Mouse (Mus musculus): ENCODE measurements around the gene Susd5. TPM values are rescaled to one million over a fixed set of nuclear protein-coding genes. Genes with fewer than 3 reads are reported as not detected.
A peak's percentile ranks its signal among the peaks of the same experiment; 100 is the strongest.

The Susd5 gene
- polyA plus RNA-seq, 1 experiment from 2014 or later = 0.90 TPM

- 60% methylated on average over 9 of the region's 9 CpGs for WGBS
- Histone ChIP-seq H3K36me3 (ENCODE audit: control insufficient read depth, insufficient read depth, low read length) (no peaks in the 10 kb centered on the region), H3K4me2 (replicated peaks; ENCODE audit: low read depth, low read length) (no peak overlapping the region), H3K4me1 (replicated peaks; ENCODE audit: control insufficient read depth, insufficient read depth, low read length) (no peaks in the 10 kb centered on the region), H3K4me3 (ENCODE audit: low read depth, low read length) (no peak overlapping the region), H3K9ac (ENCODE audit: low read depth, low read length) (no peak overlapping the region), H3K27me3 (ENCODE audit: control insufficient read depth, insufficient read depth, low read length) (no peaks in the 10 kb centered on the region), H3K9me3 (ENCODE audit: control insufficient read depth, low read length) (no peaks in the 10 kb centered on the region), H3K27ac (ENCODE audit: low read depth, low read length) (no peak overlapping the region)
- ATAC-seq (ENCODE audit: low FRiP score) (no peak), DNase-seq (ENCODE audit: low spot score) (no peak)
These were observed 31.8 kb upstream of the Susd5 start for GRCm38 (mm10) chr9:114025182-114025581.

GRCm38 (mm10) chr9:114025846-114026245, 31.1 kb upstream of the Susd5 start:
- ATAC-seq (ENCODE audit: low FRiP score) = no peak
- no peaks in the 10 kb centered on the region for H3K4me1 ChIP-seq (replicated peaks; ENCODE audit: control insufficient read depth, insufficient read depth, low read length)
- DNase-seq (ENCODE audit: low spot score) = peak; percentile 33
- no peaks in the 10 kb centered on the region for H3K36me3 ChIP-seq (ENCODE audit: control insufficient read depth, insufficient read depth, low read length)
- peak overlapping the region; percentile 56 for H3K4me3 ChIP-seq (ENCODE audit: low read depth, low read length)
- WGBS = 25% methylated on average over 8 of the region's 8 CpGs
- H3K27ac ChIP-seq (ENCODE audit: low read depth, low read length) = no peak overlapping the region
- H3K27me3 ChIP-seq (ENCODE audit: control insufficient read depth, insufficient read depth, low read length) = no peaks in the 10 kb centered on the region
- peak overlapping the region; percentile 59 for H3K4me2 ChIP-seq (replicated peaks; ENCODE audit: low read depth, low read length)
- H3K9ac ChIP-seq (ENCODE audit: low read depth, low read length) = peak overlapping the region; percentile 69
- no peaks in the 10 kb centered on the region for H3K9me3 ChIP-seq (ENCODE audit: control insufficient read depth, low read length)

- H3K4me2 ChIP-seq (replicated peaks; ENCODE audit: low read depth, low read length) = peak overlapping the region; percentile 59
- peak; percentile 93 for DNase-seq (ENCODE audit: low spot score)
- H3K9ac ChIP-seq (ENCODE audit: low read depth, low read length) = peak overlapping the region; percentile 69
- no peaks in the 10 kb centered on the region for H3K36me3 ChIP-seq (ENCODE audit: control insufficient read depth, insufficient read depth, low read length)
- no peaks in the 10 kb centered on the region for H3K27me3 ChIP-seq (ENCODE audit: control insufficient read depth, insufficient read depth, low read length)
- under 1% methylated on average over 47 of the region's 52 CpGs for WGBS
- no peak overlapping the region for H3K27ac ChIP-seq (ENCODE audit: low read depth, low read length)
- no peaks in the 10 kb centered on the region for H3K4me1 ChIP-seq (replicated peaks; ENCODE audit: control insufficient read depth, insufficient read depth, low read length)
- peak overlapping the region; percentile 56 for H3K4me3 ChIP-seq (ENCODE audit: low read depth, low read length)
- no peaks in the 10 kb centered on the region for H3K9me3 ChIP-seq (ENCODE audit: control insufficient read depth, low read length)
- ATAC-seq (ENCODE audit: low FRiP score) = peak; percentile 97
These were observed 30.5 kb upstream of the Susd5 start for GRCm38 (mm10) chr9:114026261-114026934.

- DNase-seq (ENCODE audit: low spot score) = no peak
These were observed 16.0 kb upstream of the Susd5 start for GRCm38 (mm10) chr9:114040945-114041344.

GRCm38 (mm10) chr9:114042490-114042889, 14.4 kb upstream of the Susd5 start:
- H3K27ac ChIP-seq (ENCODE audit: low read depth, low read length) = no peak overlapping the region
- H3K9me3 ChIP-seq (ENCODE audit: control insufficient read depth, low read length) = no peaks in the 10 kb centered on the region
- no peak overlapping the region for H3K4me2 ChIP-seq (replicated peaks; ENCODE audit: low read depth, low read length)
- no peak overlapping the region for H3K9ac ChIP-seq (ENCODE audit: low read depth, low read length)
- no peak for ATAC-seq (ENCODE audit: low FRiP score)
- H3K27me3 ChIP-seq (ENCODE audit: control insufficient read depth, insufficient read depth, low read length) = no peaks in the 10 kb centered on the region
- 45% methylated on average over 6 of the region's 6 CpGs for WGBS
- no peaks in the 10 kb centered on the region for H3K4me1 ChIP-seq (replicated peaks; ENCODE audit: control insufficient read depth, insufficient read depth, low read length)
- no peaks in the 10 kb centered on the region for H3K36me3 ChIP-seq (ENCODE audit: control insufficient read depth, insufficient read depth, low read length)
- no peak overlapping the region for H3K4me3 ChIP-seq (ENCODE audit: low read depth, low read length)
- no peak for DNase-seq (ENCODE audit: low spot score)

More at GRCm38 (mm10) chr9:114040945-114041344, 16.0 kb upstream of the Susd5 start:
- Histone ChIP-seq H3K9ac (ENCODE audit: low read depth, low read length) (no peak overlapping the region), H3K9me3 (ENCODE audit: control insufficient read depth, low read length) (no peaks in the 10 kb centered on the region), H3K4me2 (replicated peaks; ENCODE audit: low read depth, low read length) (no peak overlapping the region), H3K4me1 (replicated peaks; ENCODE audit: control insufficient read depth, insufficient read depth, low read length) (no peaks in the 10 kb centered on the region), H3K27me3 (ENCODE audit: control insufficient read depth, insufficient read depth, low read length) (no peaks in the 10 kb centered on the region), H3K4me3 (ENCODE audit: low read depth, low read length) (no peak overlapping the region), H3K36me3 (ENCODE audit: control insufficient read depth, insufficient read depth, low read length) (no peaks in the 10 kb centered on the region), H3K27ac (ENCODE audit: low read depth, low read length) (no peak overlapping the region)
- no peak for ATAC-seq (ENCODE audit: low FRiP score)
- WGBS = 75% methylated on average over 4 of the region's 4 CpGs

GRCm38 (mm10) chr9:114044446-114044845, 12.5 kb upstream of the Susd5 start:
- Histone ChIP-seq H3K4me1 (replicated peaks; ENCODE audit: control insufficient read depth, insufficient read depth, low read length) (no peaks in the 10 kb centered on the region), H3K27ac (ENCODE audit: low read depth, low read length) (no peak overlapping the region), H3K9me3 (ENCODE audit: control insufficient read depth, low read length) (no peaks in the 10 kb centered on the region), H3K36me3 (ENCODE audit: control insufficient read depth, insufficient read depth, low read length) (no peaks in the 10 kb centered on the region), H3K27me3 (ENCODE audit: control insufficient read depth, insufficient read depth, low read length) (no peaks in the 10 kb centered on the region), H3K4me2 (replicated peaks; ENCODE audit: low read depth, low read length) (no peak overlapping the region), H3K9ac (ENCODE audit: low read depth, low read length) (no peak overlapping the region), H3K4me3 (ENCODE audit: low read depth, low read length) (no peak overlapping the region)
- ATAC-seq (ENCODE audit: low FRiP score) = no peak
- 59% methylated on average over 3 of the region's 3 CpGs for WGBS
- no peak for DNase-seq (ENCODE audit: low spot score)

- H3K36me3 ChIP-seq (ENCODE audit: control insufficient read depth, insufficient read depth, low read length) = no peaks in the 10 kb centered on the region
- no peak within 1 kb of the TSS for H3K27ac ChIP-seq (ENCODE audit: low read depth, low read length)
- no peaks in the 10 kb centered on the region for H3K27me3 ChIP-seq (ENCODE audit: control insufficient read depth, insufficient read depth, low read length)
- H3K4me1 ChIP-seq (replicated peaks; ENCODE audit: control insufficient read depth, insufficient read depth, low read length) = no peaks in the 10 kb centered on the region
- H3K4me2 ChIP-seq (replicated peaks; ENCODE audit: low read depth, low read length) = no peak within 1 kb of the TSS
- no peak within 1 kb of the TSS for H3K4me3 ChIP-seq (ENCODE audit: low read depth, low read length)
- no peak for ATAC-seq (ENCODE audit: low FRiP score)
- H3K9me3 ChIP-seq (ENCODE audit: control insufficient read depth, low read length) = no peaks in the 10 kb centered on the region
- WGBS = 89% methylated on average over 10 of the region's 10 CpGs
- no peak within 1 kb of the TSS for H3K9ac ChIP-seq (ENCODE audit: low read depth, low read length)
- no peak for DNase-seq (ENCODE audit: low spot score)
These were observed 10.9 kb upstream of the Susd5 start, which contains the start of gene Fbxl2 for GRCm38 (mm10) chr9:114046028-114046427. Fbxl2 (minus strand) TSS chr9:114046191.

- Histone ChIP-seq H3K27me3 (ENCODE audit: control insufficient read depth, insufficient read depth, low read length) (no peaks in the 10 kb centered on the region), H3K4me1 (replicated peaks; ENCODE audit: control insufficient read depth, insufficient read depth, low read length) (no peaks in the 10 kb centered on the region), H3K4me3 (ENCODE audit: low read depth, low read length) (no peak overlapping the region), H3K4me2 (replicated peaks; ENCODE audit: low read depth, low read length) (no peak overlapping the region), H3K27ac (ENCODE audit: low read depth, low read length) (no peak overlapping the region), H3K36me3 (ENCODE audit: control insufficient read depth, insufficient read depth, low read length) (no peaks in the 10 kb centered on the region), H3K9me3 (ENCODE audit: control insufficient read depth, low read length) (no peaks in the 10 kb centered on the region), H3K9ac (ENCODE audit: low read depth, low read length) (no peak overlapping the region)
- WGBS = 92% methylated on average over 7 of the region's 7 CpGs
- ATAC-seq (ENCODE audit: low FRiP score) (no peak), DNase-seq (ENCODE audit: low spot score) (no peak)
These were observed 10.3 kb upstream of the Susd5 start for GRCm38 (mm10) chr9:114046676-114047075.

- Histone ChIP-seq H3K27me3 (ENCODE audit: control insufficient read depth, insufficient read depth, low read length) (no peaks in the 10 kb centered on the region), H3K9me3 (ENCODE audit: control insufficient read depth, low read length) (no peaks in the 10 kb centered on the region), H3K9ac (ENCODE audit: low read depth, low read length) (no peak overlapping the region), H3K27ac (ENCODE audit: low read depth, low read length) (no peak overlapping the region), H3K4me3 (ENCODE audit: low read depth, low read length) (no peak overlapping the region), H3K4me1 (replicated peaks; ENCODE audit: control insufficient read depth, insufficient read depth, low read length) (no peaks in the 10 kb centered on the region), H3K36me3 (ENCODE audit: control insufficient read depth, insufficient read depth, low read length) (no peaks in the 10 kb centered on the region), H3K4me2 (replicated peaks; ENCODE audit: low read depth, low read length) (no peak overlapping the region)
- ATAC-seq (ENCODE audit: low FRiP score) = no peak
- DNase-seq (ENCODE audit: low spot score) = no peak
- WGBS = 85% methylated on average over 7 of the region's 7 CpGs
These were observed 6.8 kb upstream of the Susd5 start for GRCm38 (mm10) chr9:114050106-114050505.
